In genomic region chr15:63601543-63601942, GRCm38 (mm10) we compare ENCODE assay signal across 9 mouse cellular contexts.
DNase-seq lines count a peak whose midpoint lies in the region; ATAC-seq and TF ChIP-seq lines count a peak whose summit lies in the region.
"Had no signal": no experiment of that assay in that cellular context is flagged by ENCODE, and none has a peak within 500 bp of the region (broad histone marks: within the 10 kb centered on the region; RNA-seq: fewer than 3 reads in every experiment).

No protein-coding gene starts in this region.

- H3K27me3 ChIP-seq in kidney, embryonic 14.5 days (ENCODE audit: control insufficient read depth, insufficient read depth, low read length): no peaks in the 10 kb centered on the region
- no peaks in the 10 kb centered on the region for H3K27me3 ChIP-seq in liver, postnatal 0 days (ENCODE audit: insufficient read depth, low read length)
- H3K27me3 ChIP-seq: stomach, embryonic 15.5 days had no signal

- no peak overlapping the region for H3K4me3 ChIP-seq in kidney, embryonic 14.5 days (ENCODE audit: low read length)
- no peak overlapping the region for H3K4me3 ChIP-seq in liver, postnatal 0 days (ENCODE audit: low read depth, low read length)
- H3K4me3 ChIP-seq: stomach, embryonic 15.5 days had no signal

- no peak overlapping the region for H3K4me2 ChIP-seq in kidney, embryonic 14.5 days (replicated peaks; ENCODE audit: low read depth, low read length)
- no peak overlapping the region for H3K4me2 ChIP-seq in liver, postnatal 0 days (ENCODE audit: low read depth, low read length)
- H3K4me2 ChIP-seq: stomach, embryonic 15.5 days had no signal

- no peak overlapping the region for H3K9ac ChIP-seq in kidney, embryonic 14.5 days (ENCODE audit: low read depth, low read length)
- no peak overlapping the region for H3K9ac ChIP-seq in liver, postnatal 0 days (replicated peaks)
- H3K9ac ChIP-seq: stomach, embryonic 15.5 days had no signal

- peak; percentile 6 for DNase-seq in urinary bladder, postnatal 25 days (ENCODE audit: low spot score)
- DNase-seq in urinary bladder, adult 2 months (ENCODE audit: low spot score): no peak
- DNase-seq in adrenal gland, postnatal 25 days: peak; percentile 41
- DNase-seq in liver, postnatal 0 days: peak; percentile 26
- peak; percentile 18 for DNase-seq in ovary, postnatal 14 days (ENCODE audit: low spot score)
- no peak for DNase-seq in c-Kit-positive CD71-positive TER-119-positive erythroid progenitor cells, embryonic 14.5 days (ENCODE audit: low spot score)

- no peaks in the 10 kb centered on the region for H3K9me3 ChIP-seq in kidney, embryonic 14.5 days (ENCODE audit: control insufficient read depth, low read length)
- H3K9me3 ChIP-seq in liver, postnatal 0 days (ENCODE audit: low read length): no peaks in the 10 kb centered on the region
- H3K9me3 ChIP-seq: stomach, embryonic 15.5 days had no signal

- H3K36me3 ChIP-seq in kidney, embryonic 14.5 days (ENCODE audit: control insufficient read depth, insufficient read depth, low read length): no peaks in the 10 kb centered on the region
- H3K36me3 ChIP-seq in liver, postnatal 0 days (replicated peaks; ENCODE audit: insufficient read depth, low read length): no peaks in the 10 kb centered on the region
- H3K36me3 ChIP-seq: stomach, embryonic 15.5 days had no signal

- TF ChIP-seq EP300 in liver, postnatal 0 days (IDR thresholded peaks at IDR 0.05; ENCODE audit: low read depth): no peak

- peak; percentile 75 for TF ChIP-seq CTCF in liver, postnatal 0 days (IDR thresholded peaks at IDR 0.05; ENCODE audit: low read depth)

- H3K27ac ChIP-seq in kidney, embryonic 14.5 days (ENCODE audit: low read depth, low read length): no peak overlapping the region
- no peak overlapping the region for H3K27ac ChIP-seq in liver, postnatal 0 days (ENCODE audit: low read depth)
- H3K27ac ChIP-seq: stomach, embryonic 15.5 days had no signal

- ATAC-seq in frontal cortex, adult (ENCODE audit: low TSS enrichment): peak; percentile 80
- ATAC-seq in kidney, embryonic 14.5 days (ENCODE audit: low FRiP score, low TSS enrichment): peak; percentile 96
- ATAC-seq in liver, postnatal 0 days: no peak

- 18% methylated on average over 5 of the region's 5 CpGs for WGBS in kidney, embryonic 14.5 days
- 35% methylated on average over 5 of the region's 5 CpGs for WGBS in liver, postnatal 0 days (ENCODE audit: insufficient replicate concordance)

- H3K4me1 ChIP-seq in kidney, embryonic 14.5 days (ENCODE audit: control insufficient read depth, insufficient read depth, low read length): no peaks in the 10 kb centered on the region
- H3K4me1 ChIP-seq in liver, postnatal 0 days (ENCODE audit: insufficient read depth): no peaks in the 10 kb centered on the region
- H3K4me1 ChIP-seq: stomach, embryonic 15.5 days had no signal

Comparison
In these comparisons a context has a peak if more than half of its experiments do, and no peak if none do; other contexts are left out.
1. DNase-seq: peak in urinary bladder, postnatal 25 days (single experiment), adrenal gland, postnatal 25 days (single experiment), liver, postnatal 0 days (single experiment) and ovary, postnatal 14 days (single experiment); none in urinary bladder, adult 2 months (single experiment) and c-Kit-positive CD71-positive TER-119-positive erythroid progenitor cells, embryonic 14.5 days (single experiment).